Mouse (Mus musculus): Measurements from ENCODE around the gene Ncdn. TPM values are rescaled to one million over a fixed set of nuclear protein-coding genes. Genes with fewer than 3 reads are reported as not detected.

The Ncdn gene
- total RNA-seq, 2 experiments from 2014 or later: 10.1 to 13.0 TPM

DNA sequence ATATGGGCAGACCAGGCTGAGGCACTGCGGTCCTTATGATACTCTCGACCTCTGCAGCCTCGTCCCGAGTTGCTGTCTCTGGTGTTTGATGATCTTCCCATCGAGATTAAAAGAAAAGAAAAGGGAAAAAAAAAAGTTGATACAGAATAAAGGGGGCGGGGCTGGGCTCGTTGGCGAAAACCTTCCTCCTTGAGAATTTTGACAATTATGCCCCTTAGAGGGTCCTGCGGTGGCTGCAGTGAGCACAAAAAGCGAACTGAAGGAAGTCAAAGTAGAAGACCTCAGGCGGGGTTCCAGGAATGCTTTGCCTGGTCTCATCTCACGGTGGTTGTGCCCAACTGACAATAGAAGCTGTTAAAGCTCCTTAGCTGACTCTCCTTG lies 983 bp upstream of the Ncdn start:
- ATAC-seq (replicated peaks; ENCODE audit: poor library complexity, severe bottlenecking): no peak

DNA sequence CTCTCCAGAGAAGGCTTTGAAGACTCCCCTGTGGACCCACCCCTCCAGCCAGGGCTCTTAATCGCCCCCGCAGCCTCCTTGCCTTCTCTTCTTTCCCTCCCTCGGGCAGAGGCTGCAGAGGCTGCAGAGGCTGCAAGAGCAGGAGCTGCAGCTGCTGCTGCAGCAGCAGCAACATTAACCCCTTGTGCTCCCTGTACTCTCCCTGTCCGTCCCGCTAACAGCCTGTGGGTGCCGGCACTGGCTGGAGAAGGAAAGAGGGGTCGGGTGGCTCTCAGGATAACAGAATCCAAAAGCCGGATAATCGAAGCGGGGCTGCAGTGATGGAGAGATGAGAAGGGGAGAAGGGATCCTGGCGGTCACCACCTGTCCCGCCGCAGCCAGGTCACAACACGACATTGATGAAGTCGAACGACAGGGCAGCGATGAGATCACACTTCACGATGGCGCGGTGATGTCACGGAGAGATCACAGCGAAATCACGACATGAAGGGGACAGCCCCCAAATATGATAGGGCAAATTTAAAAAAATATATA lies 563 bp downstream of the Ncdn start:
- ATAC-seq (replicated peaks; ENCODE audit: poor library complexity, severe bottlenecking): peak; percentile 7

DNA sequence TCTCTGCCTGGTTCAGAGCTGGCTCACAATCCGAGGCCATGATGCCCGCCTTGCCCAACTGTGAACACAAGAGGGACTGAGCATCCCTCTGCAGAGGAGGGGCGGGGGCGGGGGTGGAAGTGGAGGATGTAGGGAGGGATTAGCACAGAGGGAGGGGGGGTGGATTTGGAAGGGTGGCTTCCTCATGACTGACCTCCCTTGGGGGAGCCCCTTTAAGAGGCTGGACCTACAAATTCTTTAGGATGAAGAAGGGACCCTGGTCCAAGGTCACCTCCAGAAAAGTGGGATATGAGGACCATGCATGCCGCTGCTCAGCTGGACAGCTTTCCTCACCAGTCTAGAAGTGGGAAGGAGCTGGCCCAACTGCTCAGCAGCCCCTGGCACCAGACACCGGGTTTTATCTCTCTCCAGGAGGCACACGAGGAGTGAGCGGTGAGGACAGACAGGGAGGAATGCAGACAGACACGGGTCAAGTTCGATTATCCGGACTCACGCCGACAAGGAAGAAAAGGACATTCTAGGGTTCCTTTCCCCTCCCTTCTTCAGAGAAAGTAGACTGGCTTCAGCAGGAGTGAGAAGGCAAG lies 1.1 kb downstream of the Ncdn start:
- ATAC-seq (replicated peaks; ENCODE audit: poor library complexity, severe bottlenecking): no peak

- ATAC-seq (replicated peaks; ENCODE audit: poor library complexity, severe bottlenecking): no peak
These were observed 1.6 kb downstream of the Ncdn start for GRCm38 (mm10) chr4:126751556-126752023.

- ATAC-seq (replicated peaks; ENCODE audit: poor library complexity, severe bottlenecking): no peak
These were observed 2.2 kb downstream of the Ncdn start for GRCm38 (mm10) chr4:126750863-126751555.

DNA sequence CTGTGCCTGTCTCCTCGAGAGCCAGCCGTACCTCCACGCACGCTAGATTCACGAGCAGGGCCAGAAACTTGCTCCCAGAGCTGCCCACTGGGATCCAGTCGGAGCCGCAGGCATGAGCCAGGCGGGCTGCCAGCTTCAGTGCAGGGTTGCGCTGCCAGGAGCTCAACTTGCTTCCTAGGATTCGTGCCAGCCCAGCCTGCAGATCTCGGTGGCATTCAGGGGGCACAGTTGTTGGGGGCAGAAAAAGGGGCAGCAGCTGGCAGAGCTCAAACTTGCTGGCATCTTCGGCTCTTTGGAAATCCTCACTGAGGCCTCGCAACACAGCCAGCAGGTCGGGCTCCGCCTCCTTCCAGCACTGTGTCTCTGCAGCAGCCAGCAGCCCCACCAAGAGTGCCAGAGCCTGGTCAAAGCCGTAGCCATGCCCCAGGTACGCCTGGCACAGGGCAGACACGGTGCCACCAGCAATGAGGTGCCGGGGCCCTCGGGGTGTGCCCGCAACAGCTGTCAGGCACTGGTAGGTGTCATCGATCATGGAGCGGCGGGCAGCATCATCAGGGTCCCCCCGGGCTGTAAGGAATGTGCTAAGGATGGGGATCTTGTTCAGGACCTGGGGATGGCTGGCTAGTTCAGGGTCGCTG lies 3.1 kb downstream of the Ncdn start:
- no peak for ATAC-seq (replicated peaks; ENCODE audit: poor library complexity, severe bottlenecking)

GRCm38 (mm10) chr4:126749553-126749952 lies 3.7 kb downstream of the Ncdn start:
- ATAC-seq (replicated peaks; ENCODE audit: poor library complexity, severe bottlenecking): no peak

- ATAC-seq (replicated peaks; ENCODE audit: poor library complexity, severe bottlenecking): no peak
These were observed 4.9 kb downstream of the Ncdn start for GRCm38 (mm10) chr4:126748381-126748780.

GRCm38 (mm10) chr4:126746194-126746840 lies 6.9 kb downstream of the Ncdn start:
- no peak for ATAC-seq (replicated peaks; ENCODE audit: poor library complexity, severe bottlenecking)

GRCm38 (mm10) chr4:126745506-126746193 lies 7.6 kb downstream of the Ncdn start:
- peak; percentile 49 for ATAC-seq (replicated peaks; ENCODE audit: poor library complexity, severe bottlenecking)

DNA sequence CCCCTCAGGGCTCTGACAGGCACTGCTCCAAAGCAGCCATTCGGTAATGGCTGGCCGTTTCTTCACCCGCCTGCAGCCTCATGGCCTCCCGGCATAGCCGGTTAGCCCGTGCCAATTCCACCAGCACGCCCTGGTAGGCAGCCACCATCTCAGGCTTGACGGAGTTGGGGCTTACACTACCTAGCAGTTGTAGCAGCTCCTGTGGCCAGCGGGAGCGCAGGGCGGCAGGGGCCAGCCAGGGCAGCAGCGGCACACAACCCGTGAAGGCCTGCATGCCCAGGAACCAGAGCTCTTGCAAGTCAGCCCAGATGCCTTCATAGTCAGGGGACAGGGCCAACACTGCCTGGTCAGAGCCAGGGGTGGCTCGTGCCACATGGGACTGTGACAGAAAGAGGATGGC lies 8.4 kb downstream of the Ncdn start:
- ATAC-seq (replicated peaks; ENCODE audit: poor library complexity, severe bottlenecking): no peak

GRCm38 (mm10) chr4:126743713-126744112 lies 9.5 kb downstream of the Ncdn start:
- ATAC-seq (replicated peaks; ENCODE audit: poor library complexity, severe bottlenecking): no peak

DNA sequence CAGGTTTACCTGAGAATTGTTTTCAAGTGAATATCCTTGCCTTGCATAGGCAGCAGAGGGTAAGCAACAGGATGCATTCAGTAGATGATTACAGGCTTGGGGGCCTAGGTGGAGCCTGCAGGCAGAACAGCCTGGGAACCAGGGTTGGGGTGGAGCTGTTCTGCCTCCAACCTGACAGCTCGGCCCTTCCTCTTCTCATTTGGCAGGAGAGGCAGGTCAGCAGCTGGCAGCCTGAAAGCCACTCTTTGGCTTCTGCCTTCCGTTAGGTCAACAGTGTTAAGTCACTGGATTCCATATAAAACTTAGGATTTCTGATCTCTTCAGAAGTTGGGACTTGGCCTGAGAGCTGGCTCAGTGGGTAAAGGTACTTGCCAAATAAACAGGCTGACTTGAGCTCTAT lies 10.3 kb downstream of the Ncdn start:
- ATAC-seq (replicated peaks; ENCODE audit: poor library complexity, severe bottlenecking): no peak

DNA sequence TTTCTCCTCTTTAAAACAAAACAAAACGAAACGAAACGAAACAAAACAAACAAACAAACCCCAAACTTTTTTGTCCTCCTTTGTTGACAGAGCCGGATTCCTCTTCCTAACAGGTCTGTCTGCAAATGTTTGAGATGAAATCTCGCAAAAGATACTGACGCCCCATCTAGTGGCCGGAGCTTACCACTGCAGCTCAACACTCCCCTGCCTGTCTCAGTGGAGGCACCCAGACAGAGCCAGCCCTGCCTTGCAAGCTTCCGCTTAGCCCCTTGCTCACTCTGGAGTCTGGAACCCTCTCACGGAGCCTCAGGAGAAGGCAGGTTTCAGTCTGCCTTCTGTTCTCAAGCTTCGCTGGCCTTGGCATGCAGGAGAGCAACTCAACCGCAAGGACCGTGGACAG lies 11.8 kb downstream of the Ncdn start:
- ATAC-seq (replicated peaks; ENCODE audit: poor library complexity, severe bottlenecking): peak; percentile 88

DNA sequence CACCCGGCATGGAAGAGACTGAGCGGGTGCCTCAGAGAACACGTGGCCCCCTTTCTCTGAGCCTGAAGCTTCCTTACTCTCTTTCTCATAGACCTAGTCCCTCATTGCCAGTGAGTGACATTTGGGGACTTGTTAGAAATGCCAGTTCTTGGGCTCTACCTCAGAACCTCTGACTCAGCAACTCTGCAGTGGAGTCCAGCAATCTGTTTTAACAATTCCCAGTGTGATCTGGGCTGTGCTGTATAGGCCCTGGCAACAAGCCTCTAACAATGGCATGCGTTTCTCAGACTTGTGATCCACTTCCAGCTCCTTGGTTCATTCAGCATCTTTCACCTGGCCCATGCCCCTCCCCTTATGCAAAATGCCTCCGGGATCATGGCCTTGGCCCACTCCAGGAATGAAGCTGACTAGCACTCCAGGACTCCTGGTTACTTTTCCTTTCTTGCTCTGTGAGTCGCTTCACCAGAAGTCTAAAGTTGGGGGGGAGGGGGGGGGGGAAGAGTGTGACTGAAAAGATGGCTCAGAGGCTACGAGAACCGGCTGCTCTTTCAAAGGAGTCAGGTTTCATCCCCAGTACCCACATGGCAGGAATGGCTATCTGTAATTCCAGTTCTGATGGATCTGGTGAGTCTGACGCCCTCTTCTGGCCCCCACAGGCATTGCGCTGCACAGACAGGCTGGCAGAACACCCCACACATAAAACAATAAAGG lies 13.1 kb downstream of the Ncdn start:
- no peak for ATAC-seq (replicated peaks; ENCODE audit: poor library complexity, severe bottlenecking)

DNA sequence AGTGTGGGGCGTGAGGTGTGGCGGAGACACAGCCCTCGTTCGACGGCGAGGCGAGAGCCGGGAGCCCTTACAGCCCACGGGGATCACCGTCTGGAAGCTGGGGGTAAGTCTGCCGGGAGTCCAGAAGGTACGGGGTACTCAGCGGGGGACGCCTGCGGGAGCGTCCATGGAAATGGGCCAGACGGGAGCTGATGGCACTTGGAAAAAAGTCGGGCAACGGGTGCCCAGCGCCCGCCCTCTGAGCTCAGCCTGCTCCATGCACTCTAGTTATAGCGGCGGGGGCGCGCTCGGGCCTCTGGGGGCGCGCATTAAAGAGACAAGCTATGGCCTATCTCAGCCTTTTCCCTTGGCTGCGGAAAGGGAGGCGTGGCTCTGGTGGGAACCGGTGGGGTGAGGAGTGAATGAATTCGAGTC lies 17.2 kb downstream of the Ncdn start, which contains the start of gene Tfap2e:
Gene Tfap2e, minus strand, starts transcription at position 240 of the 414 bp plus-strand sequence.
- peak; percentile 45; the same call in 1 of the 2 replicates for ATAC-seq (replicated peaks; ENCODE audit: poor library complexity, severe bottlenecking)

DNA sequence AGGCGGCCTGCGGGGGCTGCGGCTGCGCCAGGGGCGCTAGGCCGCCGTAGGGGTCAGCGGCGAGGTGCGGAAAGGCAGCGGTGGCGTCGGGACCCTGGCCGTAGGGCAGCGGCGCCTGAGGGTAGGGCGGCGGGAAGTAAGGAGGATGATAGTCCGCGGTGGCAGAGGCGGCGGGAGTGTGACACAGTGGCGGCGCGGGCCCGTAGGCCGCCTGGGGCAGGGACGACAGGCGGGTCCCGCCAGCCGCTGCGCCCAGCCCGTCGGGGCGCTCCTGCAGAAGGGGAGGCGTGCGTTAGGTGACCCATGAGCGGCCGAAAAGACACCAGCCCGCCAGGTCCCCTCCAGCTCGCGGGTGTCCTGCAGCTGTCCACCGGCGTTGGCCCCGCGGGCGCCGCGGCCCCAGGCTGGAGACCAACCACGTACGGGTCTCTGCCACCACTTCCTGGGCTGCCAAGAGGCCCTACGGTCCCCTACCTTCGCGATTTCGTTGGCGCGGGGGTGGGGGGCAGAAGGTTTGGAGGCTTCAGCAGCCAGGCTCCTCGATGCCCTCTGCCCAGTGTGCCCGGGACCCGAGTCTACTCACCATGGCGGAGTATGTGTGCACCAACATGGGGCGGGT lies 17.7 kb downstream of the Ncdn start:
- ATAC-seq (replicated peaks; ENCODE audit: poor library complexity, severe bottlenecking): peak; percentile 36

GRCm38 (mm10) chr4:126734700-126735381 lies 18.4 kb downstream of the Ncdn start:
- ATAC-seq (replicated peaks; ENCODE audit: poor library complexity, severe bottlenecking): peak; percentile 2; the same call in 1 of the 2 replicates
